Mouse (Mus musculus): ENCODE results near the gene Ints3. TPM values are rescaled to one million over a fixed set of nuclear protein-coding genes. Genes with fewer than 3 reads are reported as not detected.
A peak's percentile ranks its signal among the peaks of the same experiment; 100 is the strongest.

The Ints3 gene
- polyA plus RNA-seq, 1 experiment from 2014 or later: 35.2 TPM

GRCm38 (mm10) chr3:90434073-90434730 is 780 bp upstream of the Ints3 start:
- 53% methylated on average over 11 of the region's 11 CpGs for WGBS
- H3K4me2 ChIP-seq: peak overlapping the region; percentile 76
- no peak for DNase-seq (ENCODE audit: low spot score)
- peak overlapping the region; percentile 54 for H3K9ac ChIP-seq (ENCODE audit: low read depth, low read length)
- no peaks in the 10 kb centered on the region for H3K27me3 ChIP-seq (replicated peaks; ENCODE audit: control insufficient read depth, insufficient read depth, low read length)
- no peaks in the 10 kb centered on the region for H3K9me3 ChIP-seq (ENCODE audit: control insufficient read depth, low read length)
- peaks cover 32% of the 10 kb centered on the region for H3K4me1 ChIP-seq (replicated peaks; ENCODE audit: control insufficient read depth, insufficient read depth, low read length)
- peak overlapping the region; percentile 71 for H3K27ac ChIP-seq (ENCODE audit: low read depth, low read length)
- peak overlapping the region; percentile 63 for H3K4me3 ChIP-seq (ENCODE audit: low read depth, low read length)
- no peaks in the 10 kb centered on the region for H3K36me3 ChIP-seq (ENCODE audit: control insufficient read depth, insufficient read depth, low read length)
- no peak for ATAC-seq (replicated peaks; ENCODE audit: low FRiP score)

DNA sequence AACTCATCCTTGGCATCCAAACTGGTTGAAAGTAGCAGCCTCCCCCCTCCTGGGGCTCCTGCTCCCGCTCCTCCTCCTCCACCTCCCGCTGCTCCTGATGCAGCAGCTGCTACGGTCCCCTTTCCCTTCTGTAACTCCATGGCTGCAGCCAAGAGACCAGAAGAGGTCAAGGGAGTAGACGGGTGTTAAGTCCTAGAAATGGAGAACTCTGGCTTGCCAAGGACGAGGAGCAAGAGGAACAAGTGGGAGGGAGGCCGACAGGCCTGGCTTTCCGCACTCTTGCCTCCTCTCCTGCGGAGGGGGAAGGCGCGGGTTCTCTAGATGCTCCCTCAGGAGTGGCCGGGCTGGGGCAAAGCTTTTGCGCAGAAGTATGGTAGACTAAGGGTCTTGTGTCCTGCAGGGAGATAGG is 607 bp downstream of the Ints3 start:
- 0% methylated on average over 12 of the region's 12 CpGs for WGBS
- Histone ChIP-seq H3K4me3 (ENCODE audit: low read depth, low read length) (peak overlapping the region; percentile 63), H3K9me3 (ENCODE audit: control insufficient read depth, low read length) (no peaks in the 10 kb centered on the region), H3K9ac (ENCODE audit: low read depth, low read length) (peak overlapping the region; percentile 78), H3K27ac (ENCODE audit: low read depth, low read length) (peak overlapping the region; percentile 80), H3K27me3 (replicated peaks; ENCODE audit: control insufficient read depth, insufficient read depth, low read length) (no peaks in the 10 kb centered on the region), H3K4me1 (replicated peaks; ENCODE audit: control insufficient read depth, insufficient read depth, low read length) (peaks cover 45% of the 10 kb centered on the region), H3K36me3 (ENCODE audit: control insufficient read depth, insufficient read depth, low read length) (no peaks in the 10 kb centered on the region), H3K4me2 (peak overlapping the region; percentile 96)
- DNase-seq (ENCODE audit: low spot score): no peak
- peak; percentile 27 for ATAC-seq (replicated peaks; ENCODE audit: low FRiP score)

GRCm38 (mm10) chr3:90432348-90432747 is 1.1 kb downstream of the Ints3 start:
- WGBS: 16% methylated on average over 2 of the region's 2 CpGs
- H3K36me3 ChIP-seq (ENCODE audit: control insufficient read depth, insufficient read depth, low read length): no peaks in the 10 kb centered on the region

DNA sequence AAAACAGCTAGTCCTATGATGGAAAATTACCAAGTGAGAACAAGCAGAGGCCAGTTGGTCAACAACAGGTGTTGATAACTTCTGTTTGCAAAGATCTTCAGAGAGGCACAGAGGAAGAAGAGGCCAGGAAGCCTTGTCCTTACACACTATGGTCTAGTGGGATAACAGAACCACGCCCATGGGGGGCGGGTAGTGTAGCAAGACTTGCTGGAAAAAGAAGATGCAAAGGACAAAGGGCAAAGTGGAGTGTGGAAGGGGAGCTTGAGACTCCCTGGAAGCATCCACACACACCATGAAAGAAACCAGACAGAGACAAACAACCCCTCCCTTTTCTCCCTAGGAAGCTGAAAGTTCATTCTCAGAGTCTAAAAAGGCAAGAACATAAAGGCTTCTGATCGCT is 3.8 kb downstream of the Ints3 start:
- Histone ChIP-seq H3K27ac (ENCODE audit: low read depth, low read length) (no peak overlapping the region), H3K9me3 (ENCODE audit: control insufficient read depth, low read length) (no peaks in the 10 kb centered on the region), H3K4me3 (ENCODE audit: low read depth, low read length) (no peak overlapping the region), H3K27me3 (replicated peaks; ENCODE audit: control insufficient read depth, insufficient read depth, low read length) (no peaks in the 10 kb centered on the region), H3K36me3 (ENCODE audit: control insufficient read depth, insufficient read depth, low read length) (no peaks in the 10 kb centered on the region), H3K9ac (ENCODE audit: low read depth, low read length) (no peak overlapping the region), H3K4me1 (replicated peaks; ENCODE audit: control insufficient read depth, insufficient read depth, low read length) (peaks cover 63% of the 10 kb centered on the region), H3K4me2 (peak overlapping the region; percentile 3; the same call in 1 of the 2 replicates)
- 73% methylated on average over 3 of the region's 3 CpGs for WGBS
- ATAC-seq (replicated peaks; ENCODE audit: low FRiP score) (no peak), DNase-seq (ENCODE audit: low spot score) (no peak)

More at GRCm38 (mm10) chr3:90432348-90432747, 1.1 kb downstream of the Ints3 start:
- Histone ChIP-seq H3K27ac (ENCODE audit: low read depth, low read length) (peak overlapping the region; percentile 80; the same call in 1 of the 2 replicates), H3K9me3 (ENCODE audit: control insufficient read depth, low read length) (no peaks in the 10 kb centered on the region), H3K4me2 (peak overlapping the region; percentile 96), H3K4me3 (ENCODE audit: low read depth, low read length) (peak overlapping the region; percentile 63), H3K9ac (ENCODE audit: low read depth, low read length) (peak overlapping the region; percentile 78), H3K4me1 (replicated peaks; ENCODE audit: control insufficient read depth, insufficient read depth, low read length) (peaks cover 48% of the 10 kb centered on the region), H3K27me3 (replicated peaks; ENCODE audit: control insufficient read depth, insufficient read depth, low read length) (no peaks in the 10 kb centered on the region)
- ATAC-seq (replicated peaks; ENCODE audit: low FRiP score): no peak
- no peak for DNase-seq (ENCODE audit: low spot score)

- peaks cover 62% of the 10 kb centered on the region for H3K4me1 ChIP-seq (replicated peaks; ENCODE audit: control insufficient read depth, insufficient read depth, low read length)
- H3K4me3 ChIP-seq (ENCODE audit: low read depth, low read length): no peak overlapping the region
- 81% methylated on average over 6 of the region's 6 CpGs for WGBS
- H3K4me2 ChIP-seq: no peak overlapping the region; the same call in 1 of the 2 replicates
- no peaks in the 10 kb centered on the region for H3K27me3 ChIP-seq (replicated peaks; ENCODE audit: control insufficient read depth, insufficient read depth, low read length)
- ATAC-seq (replicated peaks; ENCODE audit: low FRiP score) (no peak), DNase-seq (ENCODE audit: low spot score) (no peak)
- H3K9me3 ChIP-seq (ENCODE audit: control insufficient read depth, low read length): no peaks in the 10 kb centered on the region
- 0 out of 2 replicates have a peak, but pooled peaks cover 3% of the 10 kb centered on the region for H3K36me3 ChIP-seq (ENCODE audit: control insufficient read depth, insufficient read depth, low read length)
- no peak overlapping the region for H3K9ac ChIP-seq (ENCODE audit: low read depth, low read length)
- H3K27ac ChIP-seq (ENCODE audit: low read depth, low read length): no peak overlapping the region
These were observed 5.2 kb downstream of the Ints3 start for GRCm38 (mm10) chr3:90428186-90428585.

DNA sequence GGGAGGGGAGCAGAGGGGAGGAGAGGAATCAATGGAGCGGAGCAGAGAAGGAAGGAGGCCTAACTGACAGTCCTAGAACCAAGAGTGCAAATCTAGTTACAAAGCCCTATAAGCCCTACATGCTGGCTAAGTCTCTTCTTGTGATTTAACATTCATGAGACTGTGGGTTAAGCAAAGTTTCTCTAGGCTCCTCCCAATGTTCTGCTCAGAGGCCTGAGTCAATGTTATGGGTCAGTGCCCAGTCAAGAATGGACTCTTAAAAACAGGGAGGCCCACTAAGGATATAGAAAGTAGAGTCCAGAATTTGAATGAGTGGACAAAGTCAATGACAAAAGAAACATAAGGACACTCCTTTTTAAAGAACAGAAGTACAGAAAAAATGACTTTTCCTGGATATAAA is 5.8 kb downstream of the Ints3 start:
- peaks cover 62% of the 10 kb centered on the region for H3K4me1 ChIP-seq (replicated peaks; ENCODE audit: control insufficient read depth, insufficient read depth, low read length)
- H3K9me3 ChIP-seq (ENCODE audit: control insufficient read depth, low read length): no peaks in the 10 kb centered on the region
- H3K27me3 ChIP-seq (replicated peaks; ENCODE audit: control insufficient read depth, insufficient read depth, low read length): no peaks in the 10 kb centered on the region
- H3K36me3 ChIP-seq (ENCODE audit: control insufficient read depth, insufficient read depth, low read length): peaks cover 5% of the 10 kb centered on the region; the same call in 1 of the 2 replicates
- DNase-seq (ENCODE audit: low spot score) (no peak), ATAC-seq (replicated peaks; ENCODE audit: low FRiP score) (no peak)
- H3K4me3 ChIP-seq (ENCODE audit: low read depth, low read length): no peak overlapping the region
- 75% methylated on average over 1 of the region's 1 CpGs for WGBS
- no peak overlapping the region for H3K9ac ChIP-seq (ENCODE audit: low read depth, low read length)
- no peak overlapping the region for H3K27ac ChIP-seq (ENCODE audit: low read depth, low read length)
- no peak overlapping the region for H3K4me2 ChIP-seq

DNA sequence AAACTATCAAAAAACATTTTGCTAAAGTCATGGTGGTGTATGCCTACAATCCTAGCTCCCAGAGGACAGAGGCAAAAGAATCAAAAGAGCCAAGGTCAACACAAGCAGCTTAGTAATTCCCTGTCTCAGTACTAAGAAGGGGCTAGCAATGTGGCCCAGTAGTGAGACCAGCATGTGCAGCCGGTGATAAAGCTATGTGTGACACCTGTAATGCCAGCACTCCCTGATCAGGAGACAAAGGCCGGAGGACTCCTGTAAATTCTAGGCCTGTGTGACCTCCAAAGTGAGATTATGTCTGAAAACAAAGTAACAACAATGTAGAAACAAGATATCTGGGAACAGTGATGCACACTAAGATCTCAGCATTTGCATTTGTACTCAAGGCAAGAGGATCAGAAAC is 7.9 kb downstream of the Ints3 start:
- H3K4me1 ChIP-seq (replicated peaks; ENCODE audit: control insufficient read depth, insufficient read depth, low read length): peaks cover 43% of the 10 kb centered on the region
- WGBS: 71% methylated on average over 2 of the region's 2 CpGs
- DNase-seq (ENCODE audit: low spot score) (no peak), ATAC-seq (replicated peaks; ENCODE audit: low FRiP score) (no peak; the same call in 1 of the 2 replicates)
- H3K9me3 ChIP-seq (ENCODE audit: control insufficient read depth, low read length): no peaks in the 10 kb centered on the region
- H3K9ac ChIP-seq (ENCODE audit: low read depth, low read length): no peak overlapping the region
- H3K4me2 ChIP-seq: no peak overlapping the region
- no peak overlapping the region for H3K4me3 ChIP-seq (ENCODE audit: low read depth, low read length)
- H3K27ac ChIP-seq (ENCODE audit: low read depth, low read length): no peak overlapping the region
- peaks cover 10% of the 10 kb centered on the region; the same call in 1 of the 2 replicates for H3K36me3 ChIP-seq (ENCODE audit: control insufficient read depth, insufficient read depth, low read length)
- H3K27me3 ChIP-seq (replicated peaks; ENCODE audit: control insufficient read depth, insufficient read depth, low read length): no peaks in the 10 kb centered on the region

DNA sequence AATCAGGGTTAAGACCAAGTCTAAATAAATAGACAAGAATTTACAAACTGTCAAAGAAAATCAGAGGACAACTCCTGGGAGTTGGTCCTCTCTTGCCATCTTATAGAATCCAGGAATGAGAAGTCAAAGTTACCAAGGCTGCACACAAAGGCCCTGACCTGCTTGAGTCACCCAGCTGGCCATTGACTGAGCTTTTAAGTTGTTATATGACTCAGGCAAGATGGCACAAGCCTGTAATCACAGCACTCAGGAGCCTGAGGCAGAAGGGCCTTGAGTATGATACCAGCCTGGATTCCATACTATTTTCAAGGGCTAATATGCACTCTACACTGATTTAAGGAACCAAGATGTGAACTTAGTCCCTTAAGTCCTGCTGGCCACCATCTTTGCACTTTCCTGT is 9.9 kb downstream of the Ints3 start:
- Histone ChIP-seq H3K9me3 (ENCODE audit: control insufficient read depth, low read length) (no peaks in the 10 kb centered on the region), H3K4me3 (ENCODE audit: low read depth, low read length) (no peak overlapping the region), H3K27me3 (replicated peaks; ENCODE audit: control insufficient read depth, insufficient read depth, low read length) (no peaks in the 10 kb centered on the region), H3K9ac (ENCODE audit: low read depth, low read length) (no peak overlapping the region), H3K36me3 (ENCODE audit: control insufficient read depth, insufficient read depth, low read length) (peaks cover 16% of the 10 kb centered on the region; the same call in 1 of the 2 replicates), H3K27ac (ENCODE audit: low read depth, low read length) (no peak overlapping the region), H3K4me1 (replicated peaks; ENCODE audit: control insufficient read depth, insufficient read depth, low read length) (peaks cover 29% of the 10 kb centered on the region), H3K4me2 (no peak overlapping the region)
- DNase-seq (ENCODE audit: low spot score) (no peak), ATAC-seq (replicated peaks; ENCODE audit: low FRiP score) (no peak)

- H3K9ac ChIP-seq (ENCODE audit: low read depth, low read length): no peak overlapping the region
- peaks cover 9% of the 10 kb centered on the region for H3K4me1 ChIP-seq (replicated peaks; ENCODE audit: control insufficient read depth, insufficient read depth, low read length)
- no peak overlapping the region for H3K27ac ChIP-seq (ENCODE audit: low read depth, low read length)
- no peak overlapping the region for H3K4me3 ChIP-seq (ENCODE audit: low read depth, low read length)
- ATAC-seq (replicated peaks; ENCODE audit: low FRiP score): no peak
- H3K36me3 ChIP-seq (ENCODE audit: control insufficient read depth, insufficient read depth, low read length): peaks cover 28% of the 10 kb centered on the region; the same call in 1 of the 2 replicates
- H3K27me3 ChIP-seq (replicated peaks; ENCODE audit: control insufficient read depth, insufficient read depth, low read length): no peaks in the 10 kb centered on the region
- WGBS: 89% methylated on average over 6 of the region's 6 CpGs
- no peak for DNase-seq (ENCODE audit: low spot score)
- H3K4me2 ChIP-seq: no peak overlapping the region
- no peaks in the 10 kb centered on the region for H3K9me3 ChIP-seq (ENCODE audit: control insufficient read depth, low read length)
These were observed 12.7 kb downstream of the Ints3 start for GRCm38 (mm10) chr3:90420696-90421095.

Data from liver, embryonic 11.5 days (tissue).